28 mouse cellular contexts compared by ENCODE assay signal in genomic region chr10:21561181-21561580, GRCm38 (mm10). TPM values are rescaled to one million over a fixed set of nuclear protein-coding genes. Genes with fewer than 3 reads are reported as not detected.
"Had no signal": no experiment of that assay in that cellular context is flagged by ENCODE, and none has a peak within 500 bp of the region (broad histone marks: within the 10 kb centered on the region; RNA-seq: fewer than 3 reads in every experiment).

No protein-coding gene starts in this region.

- DNase-seq: kidney, postnatal 25 days; layer of hippocampus, adult 9-11 months; liver, postnatal 0 days; lung, embryonic 14.5 days; right cerebral cortex, postnatal 14 days; spleen, adult 18-20 months; thymus, adult 18-20 months; thymus, postnatal 36 days had no signal

- H3K4me1 ChIP-seq: midbrain, embryonic 12.5 days; stomach, embryonic 15.5 days had no signal

- H3K27ac ChIP-seq: kidney, postnatal 0 days; layer of hippocampus, adult 2 months; limb, embryonic 12.5 days; limb, embryonic 15.5 days; liver, embryonic 14.5 days; macrophage; midbrain, embryonic 12.5 days; stomach, embryonic 15.5 days had no signal

- H3K4me3 ChIP-seq: layer of hippocampus, adult 2 months; limb, embryonic 12.5 days; limb, embryonic 15.5 days; midbrain, embryonic 12.5 days; stomach, embryonic 15.5 days had no signal

RNA-seq across cellular contexts. Expression of gene 1700020N01Rik, which starts 31.8 kb away (rescaled TPM):
- total RNA-seq: layer of hippocampus, adult 2 months; layer of hippocampus, postnatal 25 days; left cerebral cortex, adult 18-20 months; left cerebral cortex, postnatal 10 days; left cerebral cortex, postnatal 36 days; megakaryocyte, adult 5-6 weeks had no signal
- polyA plus RNA-seq: kidney, embryonic 14.5 days; large intestine, adult 2 months; limb, embryonic 12.5 days; limb, embryonic 15.5 days; liver, embryonic 11.5 days; liver, embryonic 14.5 days; lung, embryonic 14.5 days; macrophage; midbrain, embryonic 12.5 days; midbrain, embryonic 16.5 days; neural tube, embryonic 11.5 days; neural tube, embryonic 14.5 days; stomach, embryonic 15.5 days; urinary bladder, adult 2 months had no signal
